Comparison of ENCODE assay signal across 8 mouse cellular contexts in the genomic region with DNA sequence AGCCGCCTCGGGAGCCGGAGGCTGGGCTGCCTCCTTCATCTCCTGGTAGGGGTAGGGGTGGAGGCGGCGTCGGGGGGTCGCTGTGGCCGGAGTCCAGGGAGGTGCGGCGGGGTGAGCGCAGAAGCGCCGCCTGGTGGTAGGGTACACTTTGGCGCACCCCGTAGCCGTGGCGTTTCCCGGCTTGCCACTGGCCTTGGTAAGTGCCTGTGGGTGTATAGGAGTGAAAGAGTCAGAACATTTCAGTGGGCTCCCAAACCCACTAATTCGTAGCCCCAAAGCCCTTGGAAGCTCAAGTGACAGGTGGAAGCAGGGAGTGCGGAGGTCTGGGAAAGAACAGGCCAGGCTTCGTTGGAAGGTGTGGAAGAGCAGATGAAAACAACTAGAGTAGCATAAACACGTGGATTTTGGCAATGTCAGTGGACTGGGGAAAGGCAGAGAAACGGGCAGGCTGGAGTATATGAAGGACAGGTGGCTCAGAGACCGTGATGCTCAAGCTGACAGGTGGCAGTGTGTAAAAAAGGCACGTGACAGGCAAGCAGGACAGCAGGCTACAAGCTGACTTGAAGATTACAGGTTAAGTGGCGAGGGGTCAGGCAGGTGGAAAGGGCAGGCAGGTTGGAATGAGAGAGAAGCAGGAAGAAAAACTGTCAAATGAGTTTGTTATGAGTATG. TPM values are rescaled to one million over a fixed set of nuclear protein-coding genes. Genes with fewer than 3 reads are reported as not detected.
DNase-seq lines count a peak whose midpoint lies in the region; ATAC-seq and TF ChIP-seq lines count a peak whose summit lies in the region.

No protein-coding gene starts in this region.

- no peak for ATAC-seq in embryonic facial prominence, embryonic 11.5 days (replicated peaks; ENCODE audit: insufficient number of reproducible peaks, low FRiP score, low TSS enrichment, low read depth)
- ATAC-seq in intestine, embryonic 16.5 days, result 0 out of 2 replicates have a peak, but pooled peaks have one; percentile 9
- no peak for ATAC-seq in midbrain, embryonic 13.5 days

- peaks cover 40% of the 10 kb centered on the region for H3K27me3 ChIP-seq in embryonic facial prominence, embryonic 11.5 days (ENCODE audit: control insufficient read depth, insufficient read depth, low read length)
- H3K27me3 ChIP-seq in intestine, embryonic 16.5 days (replicated peaks; ENCODE audit: control insufficient read depth, insufficient read depth, low read length), result peaks cover 32% of the 10 kb centered on the region
- peaks cover 44% of the 10 kb centered on the region for H3K27me3 ChIP-seq in midbrain, embryonic 13.5 days

- no peaks in the 10 kb centered on the region for H3K4me1 ChIP-seq in bone marrow, adult 2 months (ENCODE audit: control insufficient read depth, insufficient read depth, low read length)
- H3K4me1 ChIP-seq in embryonic facial prominence, embryonic 11.5 days (ENCODE audit: control insufficient read depth, insufficient read depth, low read length), result peaks cover 3% of the 10 kb centered on the region
- peaks cover 25% of the 10 kb centered on the region for H3K4me1 ChIP-seq in intestine, embryonic 16.5 days (ENCODE audit: control insufficient read depth, insufficient read depth, low read length)
- peaks cover 73% of the 10 kb centered on the region for H3K4me1 ChIP-seq in midbrain, embryonic 13.5 days (replicated peaks)

- H3K4me3 ChIP-seq in left cerebral cortex, adult 2 months, result peak overlapping the region; percentile 89
- no peak overlapping the region for H3K4me3 ChIP-seq in bone marrow, adult 2 months (replicated peaks; ENCODE audit: control insufficient read depth, low read depth, low read length)
- peak overlapping the region; percentile 58 for H3K4me3 ChIP-seq in embryonic facial prominence, embryonic 11.5 days (ENCODE audit: low read depth, low read length)
- H3K4me3 ChIP-seq in intestine, embryonic 16.5 days (ENCODE audit: low read length), result peak overlapping the region; percentile 71
- peak overlapping the region; percentile 81 for H3K4me3 ChIP-seq in midbrain, embryonic 13.5 days (replicated peaks)

- WGBS in bone marrow, adult 2 months, result 17% methylated on average over 26 of the region's 26 CpGs
- 4% methylated on average over 25 of the region's 26 CpGs for WGBS in embryonic facial prominence, embryonic 11.5 days
- 7% methylated on average over 26 of the region's 26 CpGs for WGBS in intestine, embryonic 16.5 days
- WGBS in midbrain, embryonic 13.5 days, result 9% methylated on average over 26 of the region's 26 CpGs

- peak overlapping the region; percentile 100 for H3K4me2 ChIP-seq in embryonic facial prominence, embryonic 11.5 days (ENCODE audit: low read depth, low read length)
- peak overlapping the region; percentile 100 for H3K4me2 ChIP-seq in intestine, embryonic 16.5 days (ENCODE audit: low read depth, low read length)
- peak overlapping the region; percentile 95 for H3K4me2 ChIP-seq in midbrain, embryonic 13.5 days (replicated peaks)

- H3K9me3 ChIP-seq in embryonic facial prominence, embryonic 11.5 days (replicated peaks; ENCODE audit: control insufficient read depth, low read length), result no peaks in the 10 kb centered on the region
- no peaks in the 10 kb centered on the region for H3K9me3 ChIP-seq in intestine, embryonic 16.5 days (ENCODE audit: control insufficient read depth, low read length)
- H3K9me3 ChIP-seq in midbrain, embryonic 13.5 days, result no peaks in the 10 kb centered on the region

- DNase-seq in left cerebral cortex, adult 2 months (ENCODE audit: extremely low spot score in 1 of 2, low spot score in 2 of 2), result peak in 1 of 2 experiments; percentile 55
- DNase-seq in left cerebral cortex, adult 11 months (ENCODE audit: low spot score), result no peak
- DNase-seq in embryonic facial prominence, embryonic 11.5 days (ENCODE audit: low spot score), result no peak
- peak; percentile 73 for DNase-seq in thymus, postnatal 4 days
- no peak for DNase-seq in embryo, embryonic 11 days

- TF ChIP-seq POLR2A in bone marrow, adult 2 months (IDR thresholded peaks at IDR 0.05; ENCODE audit: borderline replicate concordance, control insufficient read depth, low read depth, low read length), result no peak

- TF ChIP-seq CTCF in left cerebral cortex, adult 2 months (IDR thresholded peaks at IDR 0.05), result peak; percentile 73
- peak; percentile 40; the same call in 1 of the 2 replicates for TF ChIP-seq CTCF in bone marrow, adult 2 months (IDR thresholded peaks at IDR 0.05; ENCODE audit: control insufficient read depth, insufficient read depth, low read length)

- H3K36me3 ChIP-seq in embryonic facial prominence, embryonic 11.5 days (replicated peaks; ENCODE audit: control insufficient read depth, insufficient read depth, low read depth, low read length), result no peaks in the 10 kb centered on the region
- H3K36me3 ChIP-seq in intestine, embryonic 16.5 days (ENCODE audit: control insufficient read depth, insufficient read depth, low read length), result no peaks in the 10 kb centered on the region
- H3K36me3 ChIP-seq in midbrain, embryonic 13.5 days, result peaks cover 13% of the 10 kb centered on the region

- H3K27ac ChIP-seq in left cerebral cortex, adult 2 months, result peak overlapping the region; percentile 97
- no peak overlapping the region for H3K27ac ChIP-seq in bone marrow, adult 2 months (ENCODE audit: control insufficient read depth, insufficient read depth, low read depth, low read length, poor library complexity)
- H3K27ac ChIP-seq in embryonic facial prominence, embryonic 11.5 days (replicated peaks; ENCODE audit: low read depth, low read length), result no peak overlapping the region
- H3K27ac ChIP-seq in intestine, embryonic 16.5 days (ENCODE audit: low read length), result no peak overlapping the region
- peak overlapping the region; percentile 93 for H3K27ac ChIP-seq in midbrain, embryonic 13.5 days

- H3K9ac ChIP-seq in embryonic facial prominence, embryonic 11.5 days (replicated peaks; ENCODE audit: low read length), result peak overlapping the region; percentile 60
- H3K9ac ChIP-seq in intestine, embryonic 16.5 days (ENCODE audit: low read depth, low read length), result peak overlapping the region; percentile 79
- peak overlapping the region; percentile 88 for H3K9ac ChIP-seq in midbrain, embryonic 13.5 days (replicated peaks)

- intact Hi-C loops in left cerebral cortex, adult 2 months (cut with DNase I), result no loop called here

RNA-seq across cellular contexts. Expression of gene Jph4, which starts 2.6 kb away (rescaled TPM):
- 100 to 1,000 TPM; 300 to 347 TPM for total RNA-seq in left cerebral cortex, adult 2 months (2021)
- polyA plus RNA-seq in bone marrow, adult 2 months (2011; ENCODE audit: insufficient read depth, insufficient read length, low replicate concordance, missing spikeins), result not detected in 2 replicates
- 1.2 and 1.3 TPM in 2 replicates for polyA plus RNA-seq in embryonic facial prominence, embryonic 11.5 days (2014; fragmentation: Nextera tagmentation; extraction: Ambion mirVana)
- polyA plus RNA-seq in intestine, embryonic 16.5 days (2015; fragmentation: Nextera tagmentation; extraction: Ambion mirVana), result 0.82 and 1.2 TPM in 2 replicates
- 18.2 and 19.9 TPM in 2 replicates for polyA plus RNA-seq in midbrain, embryonic 13.5 days (2015; fragmentation: Nextera tagmentation; extraction: Ambion mirVana)

RNA-seq across cellular contexts. Expression of gene Ap1g2, which starts 7.7 kb away (rescaled TPM):
- 1 to 10 TPM; 7.7 to 9.5 TPM for total RNA-seq in left cerebral cortex, adult 2 months (2021)
- polyA plus RNA-seq in bone marrow, adult 2 months (2011; ENCODE audit: insufficient read depth, insufficient read length, low replicate concordance, missing spikeins), result 64.8 and 112 TPM in 2 replicates
- polyA plus RNA-seq in embryonic facial prominence, embryonic 11.5 days (2014; fragmentation: Nextera tagmentation; extraction: Ambion mirVana), result 8.4 and 13.4 TPM in 2 replicates
- 106 and 120 TPM in 2 replicates for polyA plus RNA-seq in intestine, embryonic 16.5 days (2015; fragmentation: Nextera tagmentation; extraction: Ambion mirVana)
- 7.9 and 8.2 TPM in 2 replicates for polyA plus RNA-seq in midbrain, embryonic 13.5 days (2015; fragmentation: Nextera tagmentation; extraction: Ambion mirVana)

RNA-seq across cellular contexts. Expression of gene Thtpa, which starts 19.5 kb away (rescaled TPM):
- 10 to 100 TPM; 18.1 to 22.8 TPM for total RNA-seq in left cerebral cortex, adult 2 months (2021)
- polyA plus RNA-seq in bone marrow, adult 2 months (2011; ENCODE audit: insufficient read depth, insufficient read length, low replicate concordance, missing spikeins), result 2.6 and 6.5 TPM in 2 replicates
- polyA plus RNA-seq in embryonic facial prominence, embryonic 11.5 days (2014; fragmentation: Nextera tagmentation; extraction: Ambion mirVana), result 19.0 and 19.6 TPM in 2 replicates
- 17.9 and 20.7 TPM in 2 replicates for polyA plus RNA-seq in intestine, embryonic 16.5 days (2015; fragmentation: Nextera tagmentation; extraction: Ambion mirVana)
- 32.1 and 35.0 TPM in 2 replicates for polyA plus RNA-seq in midbrain, embryonic 13.5 days (2015; fragmentation: Nextera tagmentation; extraction: Ambion mirVana)

RNA-seq across cellular contexts. Expression of gene Zfhx2, which starts 22.0 kb away (rescaled TPM):
- total RNA-seq in left cerebral cortex, adult 2 months (2021), result 10 to 100 TPM; 47.0 to 61.6 TPM
- polyA plus RNA-seq in bone marrow, adult 2 months (2011; ENCODE audit: insufficient read depth, insufficient read length, low replicate concordance, missing spikeins), result 4.0 and 5.3 TPM in 2 replicates
- 4.5 and 6.0 TPM in 2 replicates for polyA plus RNA-seq in embryonic facial prominence, embryonic 11.5 days (2014; fragmentation: Nextera tagmentation; extraction: Ambion mirVana)
- 2.7 and 3.0 TPM in 2 replicates for polyA plus RNA-seq in intestine, embryonic 16.5 days (2015; fragmentation: Nextera tagmentation; extraction: Ambion mirVana)
- polyA plus RNA-seq in midbrain, embryonic 13.5 days (2015; fragmentation: Nextera tagmentation; extraction: Ambion mirVana), result 35.5 and 39.9 TPM in 2 replicates

Comparison
In these comparisons a context has a peak if more than half of its experiments do, and no peak if none do; other contexts are left out.
1. H3K27ac ChIP-seq: peak in left cerebral cortex, adult 2 months (single experiment) and midbrain, embryonic 13.5 days (single experiment); none in bone marrow, adult 2 months (single experiment), embryonic facial prominence, embryonic 11.5 days (single experiment) and intestine, embryonic 16.5 days (single experiment).
2. Peak in every context shown above with its lines, with median percentiles within 50 percentile points of each other: H3K4me2 ChIP-seq and H3K9ac ChIP-seq.